Mouse (Mus musculus): ENCODE measurements around the gene A730015C16Rik.

GRCm38 (mm10) chr4:108848505-108848848 lies at the start of gene A730015C16Rik:
- TF ChIP-seq POLR2A (IDR thresholded peaks at IDR 0.05; ENCODE audit: insufficient read length, low read depth) (no peak), TCF3 (IDR thresholded peaks at IDR 0.05; ENCODE audit: insufficient read length, low read depth) (no peak), USF1 (IDR thresholded peaks at IDR 0.05; ENCODE audit: low read depth) (no peak)
